Mouse (Mus musculus) forebrain, embryonic 15.5 days (tissue): ENCODE results near the gene Creld1. TPM values are rescaled to one million over a fixed set of nuclear protein-coding genes. Genes with fewer than 3 reads are reported as not detected.
A peak's percentile ranks its signal among the peaks of the same experiment; 100 is the strongest.

Source experiments
- ATAC-seq: fragments of 200-750 bp; cut with Nextera tagmentation; replicated peaks from 2 replicates; pipeline ENCODE4 v1.8.0; 2017; ENCODE audit warnings: mild to moderate bottlenecking, moderate TSS enrichment, moderate library complexity
- H3K27ac ChIP-seq: fragments of 300-500 bp; sonication (generic); replicated peaks from 2 replicates; pipeline ENCODE4 v1.5.1; 2015; ENCODE audit warnings: mild to moderate bottlenecking, inconsistent platforms
- H3K27me3 ChIP-seq: fragments of 300-500 bp; sonication (generic); 2 replicates; pipeline ENCODE4 v1.6.1; 2015; ENCODE audit warnings: inconsistent platforms
- H3K36me3 ChIP-seq: fragments of 300-500 bp; sonication (generic); 2 replicates; pipeline ENCODE4 v1.6.1; 2015; ENCODE audit warnings: mild to moderate bottlenecking, inconsistent platforms
- H3K4me1 ChIP-seq: fragments of 300-500 bp; sonication (generic); 2 replicates; pipeline ENCODE4 v1.6.1; 2015; ENCODE audit warnings: inconsistent platforms
- H3K4me2 ChIP-seq: fragments of 300-500 bp; sonication (generic); replicated peaks from 2 replicates; pipeline ENCODE4 v1.6.1; 2015; ENCODE audit warnings: mild to moderate bottlenecking, inconsistent platforms
- H3K4me3 ChIP-seq: fragments of 300-500 bp; sonication (generic); 2 replicates; pipeline ENCODE4 v1.5.1; 2015; ENCODE audit warnings: mild to moderate bottlenecking, inconsistent platforms
- H3K9ac ChIP-seq: fragments of 300-500 bp; sonication (generic); replicated peaks from 2 replicates; pipeline ENCODE4 v1.6.1; 2015; ENCODE audit warnings: mild to moderate bottlenecking, inconsistent platforms
- H3K9me3 ChIP-seq: fragments of 300-500 bp; sonication (generic); 2 replicates; pipeline ENCODE4 v1.6.1; 2016; ENCODE audit warnings: inconsistent platforms
- WGBS: fragments of 180-500 bp; shearing (Covaris S2); methylation state at CpG from one replicate; pipeline ENCODE4 v1.1.7; 2015; ENCODE audit warnings: mixed read lengths; 5-methylcytosine and 5-hydroxymethylcytosine counted together
- polyA plus RNA-seq: library from polyadenylated mRNA; unstranded; fragments of >200 nt; fragmentation: Nextera tagmentation; extraction: Ambion mirVana; gene quantifications from 2 replicates; pipeline ENCODE4 v1.2.1, GENCODE M21; 2015

Gene Creld1
- polyA plus RNA-seq, 1 experiment from 2014 or later, result 63.8 TPM

- Histone ChIP-seq H3K36me3 (peaks cover 26% of the 10 kb centered on the region), H3K4me3 (no peak overlapping the region), H3K27ac (no peak overlapping the region), H3K4me1 (peaks cover 23% of the 10 kb centered on the region), H3K9me3 (no peaks in the 10 kb centered on the region), H3K9ac (no peak overlapping the region), H3K4me2 (no peak overlapping the region), H3K27me3 (no peaks in the 10 kb centered on the region)
- WGBS, result 83% methylated on average over 8 of the region's 8 CpGs
- ATAC-seq, result no peak
Measured at GRCm38 (mm10) chr6:113444207-113444965, 38.7 kb upstream of the Creld1 start.

DNA sequence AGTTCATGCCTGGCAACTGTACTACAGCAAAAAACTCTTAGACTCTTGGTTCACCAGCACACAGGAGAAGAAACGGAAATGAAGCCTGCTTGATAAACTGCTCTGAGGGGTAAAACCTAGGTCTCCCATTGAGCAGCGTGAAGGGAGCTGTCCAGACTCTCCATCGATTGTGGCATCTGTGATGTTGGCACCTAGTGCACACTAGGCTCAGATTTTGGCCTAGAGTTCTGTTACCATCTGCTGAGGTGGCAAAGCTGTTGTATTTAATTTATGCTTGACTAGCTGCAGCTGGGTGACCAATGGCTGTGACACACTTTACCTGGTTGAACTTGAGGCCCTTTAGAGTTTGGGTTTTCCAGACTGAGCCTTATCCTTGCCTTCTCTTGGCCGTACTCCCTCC lies 35.5 kb upstream of the Creld1 start:
- no peak for ATAC-seq
- WGBS, result 77% methylated on average over 4 of the region's 4 CpGs
- no peaks in the 10 kb centered on the region for H3K9me3 ChIP-seq
- H3K36me3 ChIP-seq, result peaks cover 26% of the 10 kb centered on the region
- H3K27ac ChIP-seq, result no peak overlapping the region; the same call in 1 of the 2 replicates
- no peak overlapping the region for H3K9ac ChIP-seq
- H3K4me1 ChIP-seq, result peaks cover 25% of the 10 kb centered on the region
- no peak overlapping the region for H3K4me3 ChIP-seq
- H3K27me3 ChIP-seq, result no peaks in the 10 kb centered on the region
- H3K4me2 ChIP-seq, result no peak overlapping the region

DNA sequence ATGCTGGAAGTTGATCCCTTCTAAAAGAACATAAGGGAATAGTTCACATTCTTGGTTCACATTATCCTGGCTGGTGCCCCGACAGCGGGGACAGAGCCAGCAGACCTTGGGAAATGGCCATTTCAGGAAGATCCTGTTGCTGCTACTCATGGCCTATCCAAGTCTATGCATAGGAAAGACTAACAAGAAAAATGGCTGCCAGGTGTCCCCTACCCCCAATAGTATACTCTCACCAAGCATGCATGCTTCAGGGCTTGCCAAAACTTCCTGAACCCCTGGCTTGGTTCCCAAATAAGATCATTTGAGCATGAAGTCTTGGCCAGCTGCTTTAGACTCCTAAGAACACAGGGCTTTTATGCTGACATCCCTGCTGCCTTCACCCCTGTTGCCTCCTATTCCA lies 31.3 kb upstream of the Creld1 start:
- no peak; the same call in 1 of the 2 replicates for ATAC-seq
- Histone ChIP-seq H3K4me2 (no peak overlapping the region), H3K27me3 (no peaks in the 10 kb centered on the region), H3K9me3 (no peaks in the 10 kb centered on the region), H3K36me3 (peaks cover 23% of the 10 kb centered on the region), H3K4me1 (peaks cover 16% of the 10 kb centered on the region), H3K4me3 (no peak overlapping the region), H3K9ac (no peak overlapping the region), H3K27ac (no peak overlapping the region)
- WGBS, result 70% methylated on average over 2 of the region's 2 CpGs

- Histone ChIP-seq H3K27me3 (no peaks in the 10 kb centered on the region), H3K4me1 (peaks cover 7% of the 10 kb centered on the region), H3K4me3 (no peak overlapping the region), H3K4me2 (no peak overlapping the region), H3K9me3 (no peaks in the 10 kb centered on the region), H3K27ac (no peak overlapping the region), H3K9ac (no peak overlapping the region), H3K36me3 (no peaks in the 10 kb centered on the region)
- ATAC-seq, result no peak
- 74% methylated on average over 5 of the region's 5 CpGs for WGBS
Measured at GRCm38 (mm10) chr6:113455007-113455406, 28.1 kb upstream of the Creld1 start.

DNA sequence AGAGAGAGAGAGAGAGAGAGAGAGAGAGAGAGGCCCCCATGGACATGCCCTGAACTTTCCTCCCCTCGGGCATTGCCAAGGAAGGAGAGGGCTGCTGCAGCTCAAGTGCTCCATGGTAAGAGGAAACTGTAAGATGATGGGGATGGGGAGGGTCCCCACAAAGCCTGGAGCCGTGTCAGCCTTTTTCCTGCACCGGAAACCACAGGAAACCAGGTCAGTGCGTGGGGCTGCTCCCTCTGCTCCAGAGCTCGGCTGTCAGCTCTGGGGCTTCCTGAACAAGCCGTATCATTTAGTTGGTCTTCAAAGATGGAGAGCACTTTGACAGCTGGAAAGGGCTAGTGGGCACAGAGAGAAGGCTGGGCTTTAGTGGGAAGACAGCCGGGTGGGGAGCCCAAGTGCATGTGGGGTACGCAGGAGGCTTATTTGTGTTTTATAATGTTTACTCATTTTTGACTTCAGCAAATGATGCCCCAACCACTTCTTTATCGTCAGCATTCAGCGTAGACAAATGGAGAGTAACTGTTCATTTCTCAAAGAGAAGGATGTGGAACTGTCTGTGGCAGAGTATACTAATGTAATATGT lies 25.1 kb upstream of the Creld1 start, which contains the start of gene Il17re:
Gene Il17re, plus strand, starts transcription at position 533 of the 583 bp plus-strand sequence.
- Histone ChIP-seq H3K27me3 (no peaks in the 10 kb centered on the region), H3K36me3 (no peaks in the 10 kb centered on the region), H3K4me3 (no peak within 1 kb of the TSS), H3K27ac (no peak within 1 kb of the TSS), H3K9me3 (no peaks in the 10 kb centered on the region), H3K4me1 (no peaks in the 10 kb centered on the region), H3K4me2 (no peak within 1 kb of the TSS), H3K9ac (no peak within 1 kb of the TSS)
- ATAC-seq, result no peak
- WGBS, result 76% methylated on average over 10 of the region's 10 CpGs

DNA sequence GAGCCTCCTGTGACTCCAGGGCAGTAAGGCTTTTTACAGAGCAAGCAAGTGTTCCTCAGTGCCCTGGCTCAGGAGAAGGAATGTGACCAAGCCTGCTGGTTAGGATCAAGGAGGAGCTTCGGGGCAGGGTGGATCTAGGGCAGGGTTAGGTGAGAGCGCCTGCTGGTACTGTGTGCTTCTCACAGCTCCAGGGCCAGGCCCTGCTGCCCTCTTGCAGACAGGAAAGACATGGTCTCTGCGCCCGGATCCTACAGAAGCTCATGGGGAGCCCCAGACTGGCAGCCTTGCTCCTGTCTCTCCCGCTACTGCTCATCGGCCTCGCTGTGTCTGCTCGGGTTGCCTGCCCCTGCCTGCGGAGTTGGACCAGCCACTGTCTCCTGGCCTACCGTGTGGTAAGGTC lies 24.5 kb upstream of the Creld1 start:
- H3K36me3 ChIP-seq, result no peaks in the 10 kb centered on the region
- no peak overlapping the region for H3K9ac ChIP-seq
- H3K27me3 ChIP-seq, result no peaks in the 10 kb centered on the region
- H3K9me3 ChIP-seq, result no peaks in the 10 kb centered on the region
- H3K4me2 ChIP-seq, result no peak overlapping the region
- no peak for ATAC-seq
- 72% methylated on average over 10 of the region's 10 CpGs for WGBS
- no peak overlapping the region for H3K4me3 ChIP-seq
- H3K27ac ChIP-seq, result no peak overlapping the region
- H3K4me1 ChIP-seq, result no peaks in the 10 kb centered on the region

GRCm38 (mm10) chr6:113464040-113464439 lies 19.1 kb upstream of the Creld1 start:
- Histone ChIP-seq H3K9me3 (no peaks in the 10 kb centered on the region), H3K4me1 (no peaks in the 10 kb centered on the region), H3K9ac (no peak overlapping the region), H3K4me3 (no peak overlapping the region), H3K4me2 (no peak overlapping the region), H3K27me3 (0 out of 2 replicates have a peak, but pooled peaks cover 3% of the 10 kb centered on the region), H3K27ac (no peak overlapping the region), H3K36me3 (no peaks in the 10 kb centered on the region)
- WGBS, result 72% methylated on average over 7 of the region's 7 CpGs
- no peak for ATAC-seq

DNA sequence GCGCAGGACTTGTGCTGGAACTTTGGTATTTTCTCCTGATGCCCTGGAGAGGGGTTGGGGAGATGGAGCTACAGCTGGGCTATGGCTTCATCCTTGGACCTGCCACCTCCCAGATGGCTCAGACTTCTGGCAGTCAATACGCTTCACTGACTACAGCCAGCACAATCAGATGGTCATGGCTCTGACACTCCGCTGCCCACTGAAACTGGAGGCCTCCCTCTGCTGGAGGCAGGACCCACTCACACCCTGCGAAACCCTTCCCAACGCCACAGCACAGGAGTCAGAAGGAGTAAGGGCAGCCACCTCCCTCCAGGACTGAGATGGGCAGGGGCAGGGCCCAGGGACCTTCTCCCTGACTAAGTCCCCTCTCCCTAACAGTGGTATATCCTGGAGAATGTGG lies 17.5 kb upstream of the Creld1 start:
- Histone ChIP-seq H3K4me3 (no peak overlapping the region), H3K4me1 (peaks cover 8% of the 10 kb centered on the region), H3K9me3 (no peaks in the 10 kb centered on the region), H3K27me3 (peaks cover 10% of the 10 kb centered on the region; the same call in 1 of the 2 replicates), H3K27ac (no peak overlapping the region), H3K36me3 (no peaks in the 10 kb centered on the region), H3K9ac (no peak overlapping the region), H3K4me2 (no peak overlapping the region)
- ATAC-seq, result no peak
- 49% methylated on average over 5 of the region's 5 CpGs for WGBS

GRCm38 (mm10) chr6:113468512-113468911 lies 14.6 kb upstream of the Creld1 start:
- ATAC-seq, result no peak

DNA sequence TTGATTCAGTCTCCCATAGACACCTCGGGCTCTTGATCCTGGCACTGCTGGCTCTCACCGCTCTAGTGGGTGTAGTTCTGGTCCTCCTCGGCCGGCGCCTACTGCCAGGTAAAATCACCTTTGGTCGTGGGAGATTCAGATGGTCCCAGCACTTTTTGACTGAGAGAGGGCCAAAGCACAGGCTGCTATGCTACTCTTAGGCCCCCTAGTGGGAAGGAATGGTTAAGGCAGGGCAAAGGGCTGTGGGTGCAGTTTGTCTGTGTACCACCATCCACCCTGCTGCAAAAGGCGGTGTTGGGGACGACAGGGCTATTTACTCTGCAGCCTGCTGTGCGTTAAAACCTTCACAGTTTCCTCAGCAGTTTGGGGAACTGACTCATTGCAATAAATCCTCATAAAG lies 14.1 kb upstream of the Creld1 start:
- peak; percentile 74 for ATAC-seq
- Histone ChIP-seq H3K27me3 (peaks cover 17% of the 10 kb centered on the region; the same call in 1 of the 2 replicates), H3K36me3 (no peaks in the 10 kb centered on the region), H3K27ac (no peak overlapping the region), H3K9me3 (no peaks in the 10 kb centered on the region), H3K9ac (peak overlapping the region; percentile 29; the same call in 1 of the 2 replicates), H3K4me1 (peaks cover 8% of the 10 kb centered on the region), H3K4me3 (peak overlapping the region; percentile 37), H3K4me2 (peak overlapping the region; percentile 55)
- 5% methylated on average over 9 of the region's 9 CpGs for WGBS

More at GRCm38 (mm10) chr6:113468512-113468911, 14.6 kb upstream of the Creld1 start:
- no peak overlapping the region for H3K4me3 ChIP-seq
- no peaks in the 10 kb centered on the region for H3K9me3 ChIP-seq
- no peak overlapping the region for H3K9ac ChIP-seq
- 66% methylated on average over 3 of the region's 3 CpGs for WGBS
- H3K27me3 ChIP-seq, result peaks cover 17% of the 10 kb centered on the region; the same call in 1 of the 2 replicates
- H3K4me2 ChIP-seq, result no peak overlapping the region
- peaks cover 8% of the 10 kb centered on the region for H3K4me1 ChIP-seq
- no peaks in the 10 kb centered on the region for H3K36me3 ChIP-seq
- H3K27ac ChIP-seq, result no peak overlapping the region

- peak overlapping the region; percentile 37 for H3K4me3 ChIP-seq
- 1% methylated on average over 31 of the region's 31 CpGs for WGBS
- ATAC-seq, result peak; percentile 62
- H3K27me3 ChIP-seq, result peaks cover 17% of the 10 kb centered on the region; the same call in 1 of the 2 replicates
- H3K4me2 ChIP-seq, result peak overlapping the region; percentile 55
- peaks cover 8% of the 10 kb centered on the region for H3K4me1 ChIP-seq
- H3K36me3 ChIP-seq, result no peaks in the 10 kb centered on the region
- no peak overlapping the region for H3K27ac ChIP-seq
- H3K9ac ChIP-seq, result peak overlapping the region; percentile 29
- no peaks in the 10 kb centered on the region for H3K9me3 ChIP-seq
Measured at GRCm38 (mm10) chr6:113469432-113469831, 13.7 kb upstream of the Creld1 start.

GRCm38 (mm10) chr6:113471297-113471936 lies 11.7 kb upstream of the Creld1 start, which contains the start of gene Il17rc:
Gene Il17rc (plus strand): TSS chr6:113471427.
- Histone ChIP-seq H3K27me3 (peaks cover 17% of the 10 kb centered on the region; the same call in 1 of the 2 replicates), H3K4me2 (no peak within 1 kb of the TSS), H3K4me3 (no peak within 1 kb of the TSS), H3K4me1 (peaks cover 8% of the 10 kb centered on the region), H3K9ac (no peak within 1 kb of the TSS), H3K9me3 (no peaks in the 10 kb centered on the region), H3K27ac (no peak within 1 kb of the TSS), H3K36me3 (no peaks in the 10 kb centered on the region)
- no peak for ATAC-seq
- WGBS, result 17% methylated on average over 12 of the region's 12 CpGs
